Mouse (Mus musculus): Measurements from ENCODE around the gene Bmpr2. TPM values are rescaled to one million over a fixed set of nuclear protein-coding genes. Genes with fewer than 3 reads are reported as not detected.

Bmpr2 gene
- polyA plus RNA-seq, 1 experiment: 60.4 TPM

DNA sequence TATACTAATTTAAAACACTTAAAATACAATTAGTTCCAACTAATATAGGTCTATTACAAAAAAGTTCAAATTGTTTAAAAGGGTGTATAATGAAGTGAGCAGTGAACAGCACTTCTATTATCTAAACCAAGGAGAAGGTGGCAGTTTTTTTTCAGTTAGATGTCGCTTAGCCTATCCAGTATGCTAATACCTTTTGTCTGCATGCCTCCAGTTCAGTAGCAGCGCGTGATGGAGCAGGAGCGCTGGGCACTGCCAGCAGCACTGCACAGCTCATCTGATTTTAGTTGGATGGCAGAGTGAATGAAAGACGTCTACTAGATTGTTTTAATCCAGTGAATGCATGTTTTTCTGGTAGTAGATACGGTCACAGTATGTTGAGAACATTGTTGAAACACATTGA lies 25.8 kb downstream of the Bmpr2 start:
- no peak overlapping the region for H3K4me3 ChIP-seq (ENCODE audit: insufficient read depth, low read length)
- TF ChIP-seq CTCF (IDR thresholded peaks at IDR 0.05; ENCODE audit: borderline replicate concordance, insufficient read depth, low read length): no peak
- no peak for TF ChIP-seq POLR2A (IDR thresholded peaks at IDR 0.05; ENCODE audit: low read depth, low read length)
- H3K27ac ChIP-seq (ENCODE audit: insufficient read depth, low read length): no peak overlapping the region
- H3K4me1 ChIP-seq (ENCODE audit: control insufficient read depth, insufficient read depth, low read length): no peaks in the 10 kb centered on the region

DNA sequence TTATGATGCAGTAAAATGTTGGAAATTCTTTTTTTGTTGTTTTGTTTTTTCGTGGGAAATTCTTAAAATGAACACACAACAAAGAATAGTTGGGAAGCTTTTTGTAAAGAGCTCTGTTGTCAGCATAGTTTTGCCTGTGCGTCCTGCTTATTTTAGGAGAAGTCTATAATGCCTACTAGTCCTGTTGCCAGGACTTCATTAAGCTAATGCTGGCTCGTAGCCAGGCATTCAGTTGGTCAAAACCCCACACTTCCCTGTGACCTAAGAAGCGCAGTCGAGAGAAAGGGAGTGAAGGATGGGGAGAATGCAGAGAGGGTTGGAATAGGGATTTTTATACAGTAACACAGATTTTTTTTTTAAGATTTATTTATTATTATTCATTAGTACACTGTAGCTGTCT lies 26.5 kb downstream of the Bmpr2 start:
- no peak overlapping the region for H3K4me3 ChIP-seq (ENCODE audit: insufficient read depth, low read length)
- no peak overlapping the region for H3K27ac ChIP-seq (ENCODE audit: insufficient read depth, low read length)
- TF ChIP-seq CTCF (IDR thresholded peaks at IDR 0.05; ENCODE audit: borderline replicate concordance, insufficient read depth, low read length) (no peak), POLR2A (IDR thresholded peaks at IDR 0.05; ENCODE audit: low read depth, low read length) (no peak)
- no peaks in the 10 kb centered on the region for H3K4me1 ChIP-seq (ENCODE audit: control insufficient read depth, insufficient read depth, low read length)

DNA sequence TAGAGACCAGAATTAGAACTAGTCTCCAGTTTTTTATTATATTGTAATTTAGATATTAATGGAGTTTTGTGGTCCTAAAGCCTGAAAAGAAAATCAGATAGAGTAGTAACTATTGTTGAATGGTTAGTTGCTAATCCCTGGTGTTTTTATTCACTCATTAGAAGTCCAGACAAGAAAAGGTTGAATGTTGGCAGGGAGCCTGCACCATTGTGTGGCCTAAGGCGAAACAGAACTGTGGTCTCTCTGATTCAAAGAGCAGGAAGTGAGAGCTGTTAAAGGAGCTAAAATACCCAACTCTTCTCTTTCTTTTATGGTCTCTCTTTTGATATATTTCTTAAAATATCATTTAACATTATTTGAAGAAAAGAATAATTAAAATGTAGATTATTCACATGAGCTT lies 32.1 kb downstream of the Bmpr2 start:
- Histone ChIP-seq H3K4me3 (ENCODE audit: insufficient read depth, low read length) (no peak overlapping the region), H3K27ac (ENCODE audit: insufficient read depth, low read length) (no peak overlapping the region), H3K4me1 (ENCODE audit: control insufficient read depth, insufficient read depth, low read length) (no peaks in the 10 kb centered on the region)
- no peak for TF ChIP-seq CTCF (IDR thresholded peaks at IDR 0.05; ENCODE audit: borderline replicate concordance, insufficient read depth, low read length)

DNA sequence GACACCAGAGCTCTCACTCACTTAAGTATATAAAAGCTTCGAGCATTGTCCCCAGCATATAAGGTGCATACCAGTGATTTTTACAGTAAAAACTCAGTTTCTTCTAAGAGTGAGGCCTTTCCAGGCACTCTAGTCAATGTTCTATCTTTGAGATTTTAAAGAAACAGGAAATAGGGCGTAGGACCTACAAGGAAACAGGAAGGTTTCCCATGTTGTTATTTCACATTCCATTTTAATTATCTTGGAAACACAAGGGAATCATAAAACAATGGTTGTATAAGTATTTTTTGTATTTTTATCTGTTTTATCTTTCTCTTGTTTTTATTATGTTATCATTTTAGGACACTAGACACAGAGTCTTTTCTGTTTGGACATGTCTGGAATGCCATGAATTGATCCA lies 34.7 kb downstream of the Bmpr2 start:
- Histone ChIP-seq H3K27ac (ENCODE audit: insufficient read depth, low read length) (no peak overlapping the region), H3K4me1 (ENCODE audit: control insufficient read depth, insufficient read depth, low read length) (no peaks in the 10 kb centered on the region), H3K4me3 (ENCODE audit: insufficient read depth, low read length) (no peak overlapping the region)
- no peak for TF ChIP-seq POLR2A (IDR thresholded peaks at IDR 0.05; ENCODE audit: low read depth, low read length)
- no peak for TF ChIP-seq CTCF (IDR thresholded peaks at IDR 0.05; ENCODE audit: borderline replicate concordance, insufficient read depth, low read length)

DNA sequence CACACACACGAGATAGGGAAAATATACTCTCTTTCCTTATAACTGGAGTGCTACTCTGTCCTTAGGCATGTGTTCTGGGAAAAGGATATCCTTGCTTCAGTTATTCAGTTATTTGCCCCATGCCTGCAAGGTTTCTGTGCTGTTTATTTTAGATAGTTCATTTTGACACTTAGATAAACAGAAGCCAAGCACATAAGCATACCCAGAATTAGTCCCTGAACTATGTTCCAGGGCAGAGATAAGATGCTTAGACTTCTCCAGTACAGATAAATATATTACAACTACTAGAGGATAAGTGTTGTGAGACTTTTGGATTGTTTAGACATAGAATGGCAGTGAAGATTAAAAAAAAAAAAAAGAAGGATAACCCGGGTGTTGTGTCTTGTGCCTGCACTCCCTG lies 41.2 kb downstream of the Bmpr2 start:
- no peak for TF ChIP-seq CTCF (IDR thresholded peaks at IDR 0.05; ENCODE audit: borderline replicate concordance, insufficient read depth, low read length)
- TF ChIP-seq POLR2A (IDR thresholded peaks at IDR 0.05; ENCODE audit: low read depth, low read length): no peak
- no peak overlapping the region for H3K4me3 ChIP-seq (ENCODE audit: insufficient read depth, low read length)
- peak overlapping the region; percentile 51 for H3K27ac ChIP-seq (ENCODE audit: insufficient read depth, low read length)
- H3K4me1 ChIP-seq (ENCODE audit: control insufficient read depth, insufficient read depth, low read length): peaks cover 3% of the 10 kb centered on the region; the same call in 1 of the 2 replicates

DNA sequence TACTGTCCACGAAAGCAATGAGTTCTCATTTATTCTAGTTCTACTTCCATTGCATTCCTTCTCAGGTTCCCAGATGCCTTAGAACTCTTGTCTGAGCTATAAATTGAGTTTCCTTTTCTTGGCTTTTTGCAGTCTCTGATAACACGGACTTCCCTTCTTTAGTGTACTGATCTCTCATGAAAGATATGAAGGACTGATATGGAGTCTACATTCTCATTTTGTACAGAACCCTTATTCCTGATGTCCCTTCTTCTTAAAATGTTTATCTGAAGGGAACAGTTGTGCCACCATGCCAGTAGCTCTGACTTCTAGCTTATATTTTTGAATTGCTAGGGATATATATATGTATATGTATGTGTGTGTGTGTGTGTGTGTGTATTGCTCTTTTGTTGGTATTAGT lies 46.7 kb downstream of the Bmpr2 start:
- no peak for TF ChIP-seq POLR2A (IDR thresholded peaks at IDR 0.05; ENCODE audit: low read depth, low read length)
- no peak for TF ChIP-seq CTCF (IDR thresholded peaks at IDR 0.05; ENCODE audit: borderline replicate concordance, insufficient read depth, low read length)
- Histone ChIP-seq H3K4me1 (ENCODE audit: control insufficient read depth, insufficient read depth, low read length) (no peaks in the 10 kb centered on the region), H3K4me3 (ENCODE audit: insufficient read depth, low read length) (no peak overlapping the region), H3K27ac (ENCODE audit: insufficient read depth, low read length) (no peak overlapping the region)

- TF ChIP-seq CTCF (IDR thresholded peaks at IDR 0.05; ENCODE audit: borderline replicate concordance, insufficient read depth, low read length): no peak
- no peak for TF ChIP-seq POLR2A (IDR thresholded peaks at IDR 0.05; ENCODE audit: low read depth, low read length)
- Histone ChIP-seq H3K4me1 (ENCODE audit: control insufficient read depth, insufficient read depth, low read length) (no peaks in the 10 kb centered on the region), H3K27ac (ENCODE audit: insufficient read depth, low read length) (no peak overlapping the region), H3K4me3 (ENCODE audit: insufficient read depth, low read length) (no peak overlapping the region)
Measured at GRCm38 (mm10) chr1:59812782-59813181, 49.6 kb downstream of the Bmpr2 start.

DNA sequence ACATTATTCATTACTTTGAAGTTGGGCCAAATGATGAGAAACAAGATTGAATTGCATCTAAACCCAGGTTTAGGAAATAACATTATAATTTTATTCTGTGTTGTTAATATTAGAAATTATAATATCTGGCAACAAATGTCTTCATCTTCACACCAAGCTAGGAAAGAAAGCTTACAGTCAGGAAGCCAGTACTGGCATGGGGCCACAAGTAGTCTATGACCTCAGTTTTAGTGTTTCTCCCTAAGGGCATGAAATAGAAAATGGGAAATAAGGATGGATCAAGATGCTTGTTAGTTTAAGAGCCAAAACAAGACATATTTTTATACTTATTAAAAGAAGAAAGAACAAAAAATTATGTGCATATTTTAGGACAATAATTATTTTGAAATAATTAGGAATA lies 62.2 kb downstream of the Bmpr2 start:
- H3K4me3 ChIP-seq (ENCODE audit: insufficient read depth, low read length): no peak overlapping the region
- no peaks in the 10 kb centered on the region for H3K4me1 ChIP-seq (ENCODE audit: control insufficient read depth, insufficient read depth, low read length)
- no peak overlapping the region for H3K27ac ChIP-seq (ENCODE audit: insufficient read depth, low read length)
- TF ChIP-seq POLR2A (IDR thresholded peaks at IDR 0.05; ENCODE audit: low read depth, low read length) (no peak), CTCF (IDR thresholded peaks at IDR 0.05; ENCODE audit: borderline replicate concordance, insufficient read depth, low read length) (no peak)

DNA sequence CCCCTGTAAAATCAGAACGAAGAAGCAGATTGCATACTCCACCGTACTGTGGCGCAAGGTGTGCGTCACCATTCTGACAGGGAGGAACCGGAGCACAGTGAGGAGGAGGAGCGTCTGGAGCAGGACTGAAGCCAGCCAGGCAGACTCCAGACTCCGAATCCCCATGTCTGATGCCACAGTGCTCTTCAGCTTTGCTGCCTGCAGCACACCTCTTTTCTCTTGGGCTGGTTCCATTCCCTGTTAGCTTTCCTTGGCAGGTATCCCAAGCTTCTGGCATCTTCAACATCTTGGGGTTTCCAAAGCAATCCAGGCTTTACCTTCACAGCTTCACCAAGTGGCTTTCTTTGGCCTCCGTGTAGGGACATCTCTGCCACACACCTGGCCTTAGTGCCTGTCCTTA lies 63.4 kb downstream of the Bmpr2 start:
- H3K4me1 ChIP-seq (ENCODE audit: control insufficient read depth, insufficient read depth, low read length): no peaks in the 10 kb centered on the region
- TF ChIP-seq CTCF (IDR thresholded peaks at IDR 0.05; ENCODE audit: borderline replicate concordance, insufficient read depth, low read length) (no peak), POLR2A (IDR thresholded peaks at IDR 0.05; ENCODE audit: low read depth, low read length) (no peak)
- no peak overlapping the region for H3K27ac ChIP-seq (ENCODE audit: insufficient read depth, low read length)
- no peak overlapping the region for H3K4me3 ChIP-seq (ENCODE audit: insufficient read depth, low read length)

GRCm38 (mm10) chr1:59829410-59829809 lies 66.2 kb downstream of the Bmpr2 start:
- H3K4me1 ChIP-seq (ENCODE audit: control insufficient read depth, insufficient read depth, low read length): peaks cover 4% of the 10 kb centered on the region; the same call in 1 of the 2 replicates
- H3K4me3 ChIP-seq (ENCODE audit: insufficient read depth, low read length): no peak overlapping the region
- no peak for TF ChIP-seq POLR2A (IDR thresholded peaks at IDR 0.05; ENCODE audit: low read depth, low read length)
- H3K27ac ChIP-seq (ENCODE audit: insufficient read depth, low read length): no peak overlapping the region

DNA sequence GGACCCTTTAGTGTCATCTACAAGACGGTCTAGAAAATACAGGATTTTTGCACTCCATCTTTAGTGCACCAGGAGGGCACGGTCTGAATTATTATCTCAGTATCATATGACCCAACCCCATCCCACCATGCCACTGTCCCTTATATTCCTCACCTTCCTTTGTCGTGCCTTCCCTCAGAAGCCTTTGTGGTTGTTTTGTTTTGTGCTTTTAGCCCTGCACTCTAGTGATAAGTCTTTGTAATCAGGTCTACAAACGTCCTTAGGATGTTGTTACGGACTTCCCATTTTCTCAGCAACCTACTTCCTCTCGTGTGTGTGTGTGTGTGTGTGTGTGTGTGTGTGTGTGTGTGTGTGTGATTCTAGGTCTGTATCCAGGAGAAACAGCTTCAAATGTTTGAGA lies 67.0 kb downstream of the Bmpr2 start:
- Histone ChIP-seq H3K27ac (ENCODE audit: insufficient read depth, low read length) (no peak overlapping the region), H3K4me3 (ENCODE audit: insufficient read depth, low read length) (no peak overlapping the region), H3K4me1 (ENCODE audit: control insufficient read depth, insufficient read depth, low read length) (peaks cover 4% of the 10 kb centered on the region; the same call in 1 of the 2 replicates)
- no peak for TF ChIP-seq CTCF (IDR thresholded peaks at IDR 0.05; ENCODE audit: borderline replicate concordance, insufficient read depth, low read length)
- TF ChIP-seq POLR2A (IDR thresholded peaks at IDR 0.05; ENCODE audit: low read depth, low read length): no peak
